8 mouse cellular contexts compared by ENCODE assay signal in the genomic region with DNA sequence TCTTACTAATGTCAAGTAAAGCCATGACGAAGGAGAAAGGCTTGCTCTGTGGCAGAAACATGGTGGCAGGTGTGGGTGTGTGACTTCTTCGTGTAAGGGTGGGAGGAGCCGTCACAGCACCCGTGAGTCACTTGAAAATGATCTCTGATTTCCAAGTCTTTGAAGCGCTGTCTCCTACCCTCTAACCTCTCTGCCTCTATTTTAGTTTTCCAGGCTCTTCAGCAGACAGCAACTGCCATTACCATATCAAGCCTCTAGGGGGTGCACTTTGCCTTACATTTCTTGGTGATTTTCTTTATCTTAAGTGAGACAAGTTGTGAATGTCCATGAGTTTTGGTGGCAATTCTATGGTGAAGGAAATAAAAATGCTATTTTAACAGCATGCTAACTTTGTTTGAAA. TPM values are rescaled to one million over a fixed set of nuclear protein-coding genes. Genes with fewer than 3 reads are reported as not detected.
DNase-seq lines count a peak whose midpoint lies in the region; ATAC-seq and TF ChIP-seq lines count a peak whose summit lies in the region.

No protein-coding gene starts in this region.

- DNase-seq in forebrain, postnatal 0 days = peak; percentile 86
- no peak for DNase-seq in forebrain, embryonic 11.5 days (ENCODE audit: low spot score)
- peak; percentile 77 for DNase-seq in cerebellum, adult 9-10 months
- DNase-seq in layer of hippocampus, postnatal 10 days (ENCODE audit: low spot score in 2 of 2) = peak; percentile 62
- no peak for DNase-seq in stomach, postnatal 0 days (ENCODE audit: low spot score)
- DNase-seq in Muller cell, postnatal 12 days (ENCODE audit: inconsistent ontology term) = no peak

- WGBS in forebrain, postnatal 0 days = 44% methylated on average over 5 of the region's 5 CpGs
- WGBS in forebrain, embryonic 11.5 days = 53% methylated on average over 5 of the region's 5 CpGs
- WGBS in midbrain, embryonic 12.5 days = 57% methylated on average over 5 of the region's 5 CpGs
- WGBS in midbrain, embryonic 15.5 days = 51% methylated on average over 5 of the region's 5 CpGs
- WGBS in stomach, postnatal 0 days = 49% methylated on average over 5 of the region's 5 CpGs

- peaks cover 26% of the 10 kb centered on the region for H3K36me3 ChIP-seq in forebrain, postnatal 0 days (ENCODE audit: insufficient read depth)
- no peaks in the 10 kb centered on the region for H3K36me3 ChIP-seq in forebrain, embryonic 11.5 days (ENCODE audit: control insufficient read depth, insufficient read depth, low read length)
- H3K36me3 ChIP-seq in midbrain, embryonic 12.5 days = peaks cover 23% of the 10 kb centered on the region; the same call in 1 of the 2 replicates
- H3K36me3 ChIP-seq in midbrain, embryonic 15.5 days (replicated peaks) = 0 out of 2 replicates have a peak, but pooled peaks cover 2% of the 10 kb centered on the region
- H3K36me3 ChIP-seq in stomach, postnatal 0 days (ENCODE audit: control insufficient read depth, insufficient read depth, low read length) = no peaks in the 10 kb centered on the region; the same call in 1 of the 2 replicates

- H3K27me3 ChIP-seq in forebrain, postnatal 0 days (ENCODE audit: insufficient read depth, low read length) = no peaks in the 10 kb centered on the region
- H3K27me3 ChIP-seq in forebrain, embryonic 11.5 days (ENCODE audit: control insufficient read depth, insufficient read depth, low read length) = no peaks in the 10 kb centered on the region
- peaks cover 8% of the 10 kb centered on the region; the same call in 1 of the 2 replicates for H3K27me3 ChIP-seq in midbrain, embryonic 12.5 days
- H3K27me3 ChIP-seq in midbrain, embryonic 15.5 days (replicated peaks) = no peaks in the 10 kb centered on the region
- no peaks in the 10 kb centered on the region for H3K27me3 ChIP-seq in stomach, postnatal 0 days (ENCODE audit: control insufficient read depth, insufficient read depth, low read length)

- no peak overlapping the region for H3K4me3 ChIP-seq in forebrain, postnatal 0 days (ENCODE audit: low read depth, low read length)
- H3K4me3 ChIP-seq in forebrain, embryonic 11.5 days (ENCODE audit: low read depth, low read length) = no peak overlapping the region
- no peak overlapping the region for H3K4me3 ChIP-seq in midbrain, embryonic 12.5 days
- H3K4me3 ChIP-seq in midbrain, embryonic 15.5 days = no peak overlapping the region
- no peak overlapping the region for H3K4me3 ChIP-seq in stomach, postnatal 0 days (ENCODE audit: low read depth, low read length)

- H3K4me2 ChIP-seq in forebrain, postnatal 0 days (ENCODE audit: low read depth) = no peak overlapping the region
- no peak overlapping the region for H3K4me2 ChIP-seq in forebrain, embryonic 11.5 days (ENCODE audit: low read depth, low read length, severe bottlenecking)
- no peak overlapping the region for H3K4me2 ChIP-seq in midbrain, embryonic 12.5 days (replicated peaks)
- H3K4me2 ChIP-seq in midbrain, embryonic 15.5 days = no peak overlapping the region
- no peak overlapping the region for H3K4me2 ChIP-seq in stomach, postnatal 0 days (replicated peaks; ENCODE audit: low read depth)

- no peak overlapping the region for H3K27ac ChIP-seq in forebrain, postnatal 0 days (ENCODE audit: low read depth, low read length)
- H3K27ac ChIP-seq in forebrain, embryonic 11.5 days (ENCODE audit: low read depth, low read length) = no peak overlapping the region
- no peak overlapping the region for H3K27ac ChIP-seq in midbrain, embryonic 12.5 days (replicated peaks)
- H3K27ac ChIP-seq in midbrain, embryonic 15.5 days = no peak overlapping the region
- H3K27ac ChIP-seq in stomach, postnatal 0 days (replicated peaks) = no peak overlapping the region

- no peak for TF ChIP-seq EP300 in stomach, postnatal 0 days (optimal IDR thresholded peaks at IDR 0.05)

- H3K9me3 ChIP-seq in forebrain, postnatal 0 days (ENCODE audit: low read length) = no peaks in the 10 kb centered on the region
- no peaks in the 10 kb centered on the region for H3K9me3 ChIP-seq in forebrain, embryonic 11.5 days (ENCODE audit: control insufficient read depth, low read length)
- no peaks in the 10 kb centered on the region for H3K9me3 ChIP-seq in midbrain, embryonic 12.5 days
- H3K9me3 ChIP-seq in midbrain, embryonic 15.5 days = no peaks in the 10 kb centered on the region
- no peaks in the 10 kb centered on the region for H3K9me3 ChIP-seq in stomach, postnatal 0 days (ENCODE audit: control insufficient read depth, low read length)

- H3K9ac ChIP-seq in forebrain, postnatal 0 days = no peak overlapping the region
- H3K9ac ChIP-seq in forebrain, embryonic 11.5 days (ENCODE audit: low read length) = no peak overlapping the region
- 0 out of 2 replicates have a peak overlapping the region, but pooled peaks have one; percentile 15 for H3K9ac ChIP-seq in midbrain, embryonic 12.5 days (replicated peaks)
- H3K9ac ChIP-seq in midbrain, embryonic 15.5 days = no peak overlapping the region
- no peak overlapping the region for H3K9ac ChIP-seq in stomach, postnatal 0 days (ENCODE audit: low read length)

- peaks cover 8% of the 10 kb centered on the region; the same call in 1 of the 2 replicates for H3K4me1 ChIP-seq in forebrain, postnatal 0 days (ENCODE audit: insufficient read depth)
- peaks cover 8% of the 10 kb centered on the region for H3K4me1 ChIP-seq in forebrain, embryonic 11.5 days (replicated peaks; ENCODE audit: control insufficient read depth, insufficient read depth, low read length)
- H3K4me1 ChIP-seq in midbrain, embryonic 12.5 days = peaks cover 21% of the 10 kb centered on the region
- H3K4me1 ChIP-seq in midbrain, embryonic 15.5 days = peaks cover 20% of the 10 kb centered on the region
- H3K4me1 ChIP-seq in stomach, postnatal 0 days (replicated peaks; ENCODE audit: control insufficient read depth, insufficient read depth) = no peaks in the 10 kb centered on the region

- peak; percentile 88 for TF ChIP-seq CTCF in forebrain, postnatal 0 days (IDR thresholded peaks at IDR 0.05; ENCODE audit: low read depth)
- TF ChIP-seq CTCF in stomach, postnatal 0 days (IDR thresholded peaks at IDR 0.05; ENCODE audit: low read depth) = peak; percentile 82

- peak; percentile 47; the same call in 1 of the 2 replicates for ATAC-seq in forebrain, postnatal 0 days
- ATAC-seq in forebrain, embryonic 11.5 days (replicated peaks; ENCODE audit: low FRiP score) = no peak
- ATAC-seq in midbrain, embryonic 12.5 days (ENCODE audit: low FRiP score, low read depth) = no peak
- ATAC-seq in midbrain, embryonic 15.5 days (replicated peaks) = no peak
- no peak for ATAC-seq in stomach, postnatal 0 days (ENCODE audit: low FRiP score, low TSS enrichment)

RNA-seq across cellular contexts. Expression of gene 1110017D15Rik, which starts 5.7 kb away (rescaled TPM):
- 11.8 and 15.6 TPM in 2 replicates for total RNA-seq in forebrain, postnatal 0 days (2014; rRNA removed)
- 21.1 and 21.7 TPM in 2 replicates for polyA plus RNA-seq in forebrain, postnatal 0 days (2015; fragmentation: Nextera tagmentation; extraction: Ambion mirVana)
- polyA plus RNA-seq in forebrain, embryonic 11.5 days (2014; fragmentation: Nextera tagmentation; extraction: Ambion mirVana) = 4.8 and 5.2 TPM in 2 replicates
- 5.0 and 5.5 TPM in 2 replicates for polyA plus RNA-seq in midbrain, embryonic 12.5 days (2016; fragmentation: Nextera tagmentation; extraction: Ambion mirVana)
- 13.8 and 15.5 TPM in 2 replicates for polyA plus RNA-seq in midbrain, embryonic 15.5 days (2015; fragmentation: Nextera tagmentation; extraction: Ambion mirVana)
- 10 to 100 TPM in 1 of 2 experiments, 1 to 10 TPM in 1; 8.0 to 10.0 TPM for total RNA-seq in layer of hippocampus, postnatal 10 days (2021)
- 0.51 and 0.53 TPM in 2 replicates for polyA plus RNA-seq in stomach, postnatal 0 days (2015; fragmentation: Nextera tagmentation; extraction: Ambion mirVana)

RNA-seq across cellular contexts. Expression of gene AI464131, which starts 19.9 kb away (rescaled TPM):
- 14.7 and 16.0 TPM in 2 replicates for total RNA-seq in forebrain, postnatal 0 days (2014; rRNA removed)
- polyA plus RNA-seq in forebrain, postnatal 0 days (2015; fragmentation: Nextera tagmentation; extraction: Ambion mirVana) = 4.7 and 8.2 TPM in 2 replicates
- polyA plus RNA-seq in forebrain, embryonic 11.5 days (2014; fragmentation: Nextera tagmentation; extraction: Ambion mirVana) = 8.7 and 9.2 TPM in 2 replicates
- polyA plus RNA-seq in midbrain, embryonic 12.5 days (2016; fragmentation: Nextera tagmentation; extraction: Ambion mirVana) = 8.5 and 8.7 TPM in 2 replicates
- polyA plus RNA-seq in midbrain, embryonic 15.5 days (2015; fragmentation: Nextera tagmentation; extraction: Ambion mirVana) = 6.3 and 8.9 TPM in 2 replicates
- total RNA-seq in layer of hippocampus, postnatal 10 days (2021) = 10 to 100 TPM; 44.8 TPM
- 3.9 and 4.5 TPM in 2 replicates for polyA plus RNA-seq in stomach, postnatal 0 days (2015; fragmentation: Nextera tagmentation; extraction: Ambion mirVana)

RNA-seq across cellular contexts. Expression of gene Fam219a, which starts 46.5 kb away (rescaled TPM):
- total RNA-seq in forebrain, postnatal 0 days (2014; rRNA removed) = 76.6 and 95.8 TPM in 2 replicates
- 13.8 and 18.6 TPM in 2 replicates for polyA plus RNA-seq in forebrain, postnatal 0 days (2015; fragmentation: Nextera tagmentation; extraction: Ambion mirVana)
- polyA plus RNA-seq in forebrain, embryonic 11.5 days (2014; fragmentation: Nextera tagmentation; extraction: Ambion mirVana) = 6.2 and 6.7 TPM in 2 replicates
- 11.4 and 11.9 TPM in 2 replicates for polyA plus RNA-seq in midbrain, embryonic 12.5 days (2016; fragmentation: Nextera tagmentation; extraction: Ambion mirVana)
- polyA plus RNA-seq in midbrain, embryonic 15.5 days (2015; fragmentation: Nextera tagmentation; extraction: Ambion mirVana) = 16.8 and 18.3 TPM in 2 replicates
- 100 to 1,000 TPM; 168 to 186 TPM for total RNA-seq in layer of hippocampus, postnatal 10 days (2021)
- polyA plus RNA-seq in stomach, postnatal 0 days (2015; fragmentation: Nextera tagmentation; extraction: Ambion mirVana) = 1.4 and 2.4 TPM in 2 replicates

RNA-seq across cellular contexts. Expression of gene Dnaic1, which starts 46.8 kb away (rescaled TPM):
- total RNA-seq in forebrain, postnatal 0 days (2014; rRNA removed) = 2.2 and 4.9 TPM in 2 replicates
- 2.7 and 2.8 TPM in 2 replicates for polyA plus RNA-seq in forebrain, postnatal 0 days (2015; fragmentation: Nextera tagmentation; extraction: Ambion mirVana)
- polyA plus RNA-seq in forebrain, embryonic 11.5 days (2014; fragmentation: Nextera tagmentation; extraction: Ambion mirVana) = 1.2 and 1.9 TPM in 2 replicates
- 2.3 and 2.5 TPM in 2 replicates for polyA plus RNA-seq in midbrain, embryonic 12.5 days (2016; fragmentation: Nextera tagmentation; extraction: Ambion mirVana)
- 3.3 and 3.5 TPM in 2 replicates for polyA plus RNA-seq in midbrain, embryonic 15.5 days (2015; fragmentation: Nextera tagmentation; extraction: Ambion mirVana)
- total RNA-seq in layer of hippocampus, postnatal 10 days (2021) = 1 to 10 TPM; 5.4 to 8.3 TPM
- 6.0 and 6.5 TPM in 2 replicates for polyA plus RNA-seq in stomach, postnatal 0 days (2015; fragmentation: Nextera tagmentation; extraction: Ambion mirVana)

RNA-seq across cellular contexts. Expression of gene Nudt2, which starts 57.8 kb away (rescaled TPM):
- 56.0 and 80.3 TPM in 2 replicates for total RNA-seq in forebrain, postnatal 0 days (2014; rRNA removed)
- 95.5 and 101 TPM in 2 replicates for polyA plus RNA-seq in forebrain, postnatal 0 days (2015; fragmentation: Nextera tagmentation; extraction: Ambion mirVana)
- polyA plus RNA-seq in forebrain, embryonic 11.5 days (2014; fragmentation: Nextera tagmentation; extraction: Ambion mirVana) = 64.7 and 68.0 TPM in 2 replicates
- 56.9 and 63.5 TPM in 2 replicates for polyA plus RNA-seq in midbrain, embryonic 12.5 days (2016; fragmentation: Nextera tagmentation; extraction: Ambion mirVana)
- 65.1 and 66.3 TPM in 2 replicates for polyA plus RNA-seq in midbrain, embryonic 15.5 days (2015; fragmentation: Nextera tagmentation; extraction: Ambion mirVana)
- 10 to 100 TPM; 33.9 to 36.0 TPM for total RNA-seq in layer of hippocampus, postnatal 10 days (2021)
- polyA plus RNA-seq in stomach, postnatal 0 days (2015; fragmentation: Nextera tagmentation; extraction: Ambion mirVana) = 38.6 and 38.8 TPM in 2 replicates

Comparison
In these comparisons a context has a peak if more than half of its experiments do, and no peak if none do; other contexts are left out.
1. DNase-seq: peak in forebrain, postnatal 0 days (single experiment), cerebellum, adult 9-10 months (single experiment) and layer of hippocampus, postnatal 10 days (2 of 2); none in forebrain, embryonic 11.5 days (single experiment), stomach, postnatal 0 days (single experiment) and Muller cell, postnatal 12 days (single experiment).